Mouse (Mus musculus) CH12.LX (cell line): Measurements from ENCODE around the gene Cd70. TPM values are rescaled to one million over a fixed set of nuclear protein-coding genes. Genes with fewer than 3 reads are reported as not detected.

Experiments
- DNase-seq: peaks from one replicate; pipeline ENCODE4 v3.0.0-alpha.2; 2013; ENCODE audit errors: extremely low read depth
- H3K27ac ChIP-seq: 2 replicates; pipeline ENCODE4 v1.5.1; 2012; ENCODE audit warnings: low read depth, mild to moderate bottlenecking, control low read depth, moderate library complexity; ENCODE audit not compliant: insufficient read depth
- H3K27me3 ChIP-seq: replicated peaks from 2 replicates; pipeline ENCODE3; 2012; ENCODE audit warnings: inconsistent platforms
- H3K36me3 ChIP-seq, 2 experiments: replicated peaks in 1 of 2; 2 replicates each; pipeline versions ENCODE3 to v1.6.1; 2012; ENCODE audit warnings: inconsistent platforms in 1 of 2, low read length in 1 of 2, mild to moderate bottlenecking in 1 of 2, mixed read lengths in 1 of 2, moderate library complexity in 1 of 2; ENCODE audit not compliant: control insufficient read depth in 1 of 2, insufficient read depth in 1 of 2
- H3K4me1 ChIP-seq, 2 experiments: 2 replicates each; pipeline ENCODE4 v1.6.1; 2012; ENCODE audit warnings: inconsistent platforms in 1 of 2, moderate library complexity in 1 of 2; ENCODE audit not compliant: insufficient read depth in 2 of 2, control insufficient read depth in 1 of 2
- H3K4me2 ChIP-seq: 2 replicates; pipeline ENCODE4 v1.6.1; 2012; ENCODE audit warnings: low read depth, mild to moderate bottlenecking, control low read depth; ENCODE audit not compliant: poor library complexity, insufficient read depth, severe bottlenecking
- H3K4me3 ChIP-seq, 3 experiments: fragments of 150-350 bp in 1 of 3; sonication (generic) in 1 of 3; replicated peaks in 1 of 3; 2 replicates each; pipeline versions ENCODE3 to v1.5.1; 2011 to 2012; ENCODE audit warnings: low read depth in 2 of 3, low read length in 2 of 3, mild to moderate bottlenecking in 2 of 3, moderate library complexity in 2 of 3, control low read depth in 1 of 3, improper control_type of control experiment in 1 of 3, inconsistent platforms in 1 of 3, mixed read lengths in 1 of 3; ENCODE audit not compliant: poor library complexity in 1 of 3
- H3K79me2 ChIP-seq: replicated peaks from 2 replicates; pipeline ENCODE4 v1.6.1; 2012; ENCODE audit warnings: mild to moderate bottlenecking, moderate library complexity; ENCODE audit not compliant: control insufficient read depth, poor library complexity, insufficient read depth, severe bottlenecking; ENCODE audit errors: extremely low read depth
- H3K9ac ChIP-seq: 2 replicates; pipeline ENCODE4 v1.6.1; 2012; ENCODE audit warnings: low read depth, mild to moderate bottlenecking, control low read depth, moderate library complexity; ENCODE audit not compliant: insufficient read depth
- H3K9me3 ChIP-seq: replicated peaks from 2 replicates; pipeline ENCODE3; 2012; ENCODE audit warnings: low read length, inconsistent platforms, mixed read lengths
- BHLHE40 ChIP-seq: IDR thresholded peaks from 2 replicates; pipeline ENCODE4 v1.6.1; 2011; ENCODE audit warnings: mild to moderate bottlenecking, low read depth, low read length, improper control_type of control experiment
- CHD1 ChIP-seq: IDR thresholded peaks from 2 replicates; pipeline ENCODE4 v1.6.1; 2012; ENCODE audit warnings: low read depth, low read length, improper control_type of control experiment, inconsistent platforms
- ELF1 ChIP-seq: IDR thresholded peaks from 2 replicates; pipeline ENCODE4 v1.6.1; 2014; ENCODE audit warnings: low read depth, mild to moderate bottlenecking, inconsistent platforms, low read length, improper control_type of control experiment
- GABPA ChIP-seq: IDR thresholded peaks from 2 replicates; pipeline ENCODE4 v1.6.1; 2012; ENCODE audit warnings: low read depth, low read length, improper control_type of control experiment, inconsistent platforms; ENCODE audit not compliant: insufficient replicate concordance
- IRF4 ChIP-seq: IDR thresholded peaks from 2 replicates; pipeline ENCODE4 v1.6.1; 2014; ENCODE audit warnings: low read depth, mild to moderate bottlenecking, inconsistent platforms, low read length, improper control_type of control experiment
- JUND ChIP-seq: conservative IDR thresholded peaks from 2 replicates; pipeline ENCODE4 v1.6.1; 2011; ENCODE audit warnings: low read depth, low read length, improper control_type of control experiment
- MAFK ChIP-seq: IDR thresholded peaks from 2 replicates; pipeline ENCODE4 v1.6.1; 2011; ENCODE audit warnings: low read length, improper control_type of control experiment; ENCODE audit not compliant: insufficient replicate concordance
- MAX ChIP-seq: IDR thresholded peaks from 2 replicates; pipeline ENCODE4 v1.6.1; 2011; ENCODE audit warnings: low read length, improper control_type of control experiment
- MEF2A ChIP-seq: IDR thresholded peaks from 2 replicates; pipeline ENCODE4 v1.6.1; 2014; ENCODE audit warnings: low read depth, mild to moderate bottlenecking, inconsistent platforms, low read length, improper control_type of control experiment, borderline replicate concordance
- MXI1 ChIP-seq: IDR thresholded peaks from 2 replicates; pipeline ENCODE4 v1.6.1; 2011; ENCODE audit warnings: mild to moderate bottlenecking, low read depth, low read length, improper control_type of control experiment
- MYC ChIP-seq: IDR thresholded peaks from 2 replicates; pipeline ENCODE4 v1.6.1; 2011; ENCODE audit warnings: low read depth, mild to moderate bottlenecking, improper control_type of control experiment, low read length
- POLR2A ChIP-seq: IDR thresholded peaks from 2 replicates; pipeline ENCODE4 v1.6.1; 2011; ENCODE audit warnings: low read depth, mild to moderate bottlenecking, improper control_type of control experiment, low read length
- RAD21 ChIP-seq: IDR thresholded peaks from 2 replicates; pipeline ENCODE4 v1.6.1; 2011; ENCODE audit warnings: low read depth, mild to moderate bottlenecking, low read length, improper control_type of control experiment, moderate library complexity
- TBP ChIP-seq: conservative IDR thresholded peaks from 2 replicates; pipeline ENCODE4 v1.6.1; 2011; ENCODE audit warnings: low read depth, low read length, improper control_type of control experiment
- TCF12 ChIP-seq: IDR thresholded peaks from 2 replicates; pipeline ENCODE4 v1.6.1; 2014; ENCODE audit warnings: low read depth, mild to moderate bottlenecking, inconsistent platforms, low read length, improper control_type of control experiment
- ZC3H11A ChIP-seq: IDR thresholded peaks from 2 replicates; pipeline ENCODE4 v1.6.1; 2012; ENCODE audit warnings: low read depth, mild to moderate bottlenecking, inconsistent platforms, low read length, improper control_type of control experiment
- ZMIZ1 ChIP-seq: IDR thresholded peaks from 2 replicates; pipeline ENCODE4 v1.6.1; 2012; ENCODE audit warnings: low read depth, mild to moderate bottlenecking, inconsistent platforms, low read length, improper control_type of control experiment
- dilution Hi-C: fragments of 300-500 bp; cut with MboI; formaldehyde crosslinking; loops from 2 replicates; pipeline ENCODE4 v1.14.3; 2020; ENCODE audit warnings: low sequenced_read_pairs; ENCODE audit not compliant: extremely low pct_unique_long_range_greater_than_20kb, extremely low pct_ligation_motif_present
- in situ Hi-C: fragments of 300-500 bp; cut with MboI; formaldehyde crosslinking; loops from 3 replicates; pipeline ENCODE4 v1.14.3; 2019; ENCODE audit warnings: low sequenced_read_pairs, low pct_ligation_motif_present, low pct_unique_long_range_greater_than_20kb, mixed read lengths
- polyA plus RNA-seq: library from polyadenylated mRNA; unstranded; fragments of >175 nt; gene quantifications from 2 replicates; pipeline ENCODE4 v1.2.1, GENCODE M21; 2012; ENCODE audit warnings: low read depth; ENCODE audit not compliant: insufficient read length
- total RNA-seq, 2 experiments: library from RNA; depleted of rRNA; stranded (reverse); fragments of 300-350 nt in 1 of 2; fragments of >200 nt in 1 of 2; gene quantifications; 2 replicates each; pipeline ENCODE4 v1.2.3; 2012 to 2014

Cd70 gene
- total and polyA plus RNA-seq, 3 experiments, result 137 to 965 (median 321) TPM

DNA sequence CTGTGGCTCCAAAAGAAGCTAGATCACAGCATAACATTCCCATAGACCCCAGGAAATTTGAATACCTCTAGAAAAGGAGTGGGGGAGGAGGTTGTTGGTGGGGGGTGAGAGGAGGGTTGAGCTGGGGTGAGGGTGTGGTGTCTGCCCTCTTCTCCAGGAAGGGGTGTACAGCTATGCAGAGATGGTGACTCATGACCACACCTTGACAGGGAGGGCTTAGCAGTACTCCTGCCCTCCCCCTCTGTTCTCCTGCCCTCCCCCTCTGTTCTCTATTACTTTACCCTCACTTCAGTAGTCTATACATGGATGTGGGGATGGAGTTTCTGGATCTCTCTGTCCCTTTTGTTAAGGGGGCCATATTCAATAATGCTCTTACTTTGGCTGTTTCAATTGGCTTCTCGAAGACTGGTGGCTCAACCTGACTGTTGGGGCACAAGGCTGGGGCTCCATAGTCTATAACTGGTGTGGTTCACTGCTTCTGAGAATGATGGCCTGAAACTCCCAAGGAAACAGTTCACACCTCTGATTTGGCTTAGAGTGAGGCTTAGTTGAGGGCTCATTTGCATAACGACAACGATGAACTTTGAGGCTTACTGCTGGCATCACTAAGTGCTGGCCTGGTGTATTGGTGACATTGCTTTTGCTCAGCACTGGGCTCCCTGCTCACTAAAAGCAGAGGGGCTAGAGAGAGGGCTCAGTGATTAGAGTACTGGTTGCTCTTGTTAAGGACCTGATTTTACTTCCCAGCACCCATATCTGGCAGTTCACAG is 23.5 kb downstream of the Cd70 start (continued):
- TF ChIP-seq IRF4 (no peak; the same call in 1 of the 2 replicates), POLR2A (peak; percentile 50; the same call in 1 of the 2 replicates), MXI1 (no peak; the same call in 1 of the 2 replicates), ZC3H11A (no peak), TBP (peak; percentile 67), RAD21 (no peak; the same call in 1 of the 2 replicates), GABPA (no peak), JUND (peak; percentile 65; the same call in 1 of the 2 replicates), ELF1 (peak; percentile 69)

GRCm38 (mm10) chr17:57124792-57125191 is 24.8 kb downstream of the Cd70 start:
- DNase-seq, result no peak
- Histone ChIP-seq H3K9ac (peak overlapping the region; percentile 66), H3K79me2 (peaks cover 24% of the 10 kb centered on the region), H3K4me2 (peak overlapping the region; percentile 75), H3K27me3 (no peaks in the 10 kb centered on the region), H3K9me3 (peaks cover 10% of the 10 kb centered on the region), H3K36me3 (peaks cover 14 to 18% of the 10 kb centered on the region in 2 experiments), H3K4me1 (peaks cover 45 to 79% of the 10 kb centered on the region in 2 experiments), H3K27ac (peak overlapping the region; percentile 98), H3K4me3 (peak overlapping the region in 2 of 3 experiments; percentile 10 to 39)
- dilution Hi-C loops, result no loop called here
- TF ChIP-seq ZMIZ1, result peak; percentile 38; the same call in 1 of the 2 replicates
- 0 out of 2 replicates have a peak, but pooled peaks have one; percentile 57 for TF ChIP-seq CHD1
- no peak for TF ChIP-seq MAFK
- TF ChIP-seq MEF2A, result no peak
- TF ChIP-seq BHLHE40, result no peak
- TF ChIP-seq MAX, result no peak
- no peak for TF ChIP-seq MYC
- TF ChIP-seq TCF12, result 0 out of 2 replicates have a peak, but pooled peaks have one; percentile 3
- in situ Hi-C loops, result no loop called here
